In genomic region chr3:153905251-153906135, GRCm38 (mm10) we compare ENCODE assay signal across 8 mouse cellular contexts. TPM values are rescaled to one million over a fixed set of nuclear protein-coding genes. Genes with fewer than 3 reads are reported as not detected.
A peak's percentile ranks its signal among the peaks of the same experiment; 100 is the strongest.
DNase-seq lines count a peak whose midpoint lies in the region; ATAC-seq and TF ChIP-seq lines count a peak whose summit lies in the region.

No protein-coding gene starts in this region.

- no peak for DNase-seq in heart, adult 2 months
- peak; percentile 14 for DNase-seq in kidney, postnatal 14 days
- no peak for DNase-seq in left cerebral cortex, postnatal 36 days (ENCODE audit: low spot score in 2 of 2)
- DNase-seq in B cell, adult 2 months: no peak
- no peak for DNase-seq in frontal cortex, postnatal 14 days (ENCODE audit: low spot score in 2 of 2)

- no peak overlapping the region for H3K9ac ChIP-seq in heart, embryonic 12.5 days
- no peak overlapping the region for H3K9ac ChIP-seq in heart, adult 2 months (ENCODE audit: low read depth, low read length)
- H3K9ac ChIP-seq in neural tube, embryonic 13.5 days: no peak overlapping the region

- peak; percentile 24; the same call in 1 of the 2 replicates for ATAC-seq in heart, embryonic 12.5 days (ENCODE audit: insufficient number of reproducible peaks, low FRiP score)
- peak; percentile 33; the same call in 1 of the 2 replicates for ATAC-seq in neural tube, embryonic 13.5 days (ENCODE audit: low read depth)

- no peak overlapping the region for H3K4me2 ChIP-seq in heart, embryonic 12.5 days
- H3K4me2 ChIP-seq in neural tube, embryonic 13.5 days: no peak overlapping the region

- H3K79me2 ChIP-seq in heart, adult 2 months (replicated peaks; ENCODE audit: control insufficient read depth, insufficient read depth, low read length): no peaks in the 10 kb centered on the region

- no peak for TF ChIP-seq POLR2A in heart, adult 2 months (IDR thresholded peaks at IDR 0.05; ENCODE audit: insufficient read depth, low read depth, low read length)
- 0 out of 2 replicates have a peak, but pooled peaks have one; percentile 15 for TF ChIP-seq POLR2A in bone marrow, adult 2 months (IDR thresholded peaks at IDR 0.05; ENCODE audit: borderline replicate concordance, control insufficient read depth, low read depth, low read length)

- no peaks in the 10 kb centered on the region for H3K9me3 ChIP-seq in heart, embryonic 12.5 days (replicated peaks)
- no peaks in the 10 kb centered on the region for H3K9me3 ChIP-seq in neural tube, embryonic 13.5 days

- no peak overlapping the region for H3K4me3 ChIP-seq in heart, embryonic 12.5 days
- no peak overlapping the region for H3K4me3 ChIP-seq in heart, adult 2 months
- H3K4me3 ChIP-seq in bone marrow, adult 2 months (replicated peaks; ENCODE audit: control insufficient read depth, low read depth, low read length): no peak overlapping the region
- no peak overlapping the region for H3K4me3 ChIP-seq in neural tube, embryonic 13.5 days

- no peak for TF ChIP-seq EP300 in heart, adult 2 months (IDR thresholded peaks at IDR 0.05; ENCODE audit: insufficient read depth, low read depth, low read length)

- 79% methylated on average over 49 of the region's 49 CpGs for WGBS in heart, embryonic 12.5 days
- WGBS in heart, adult 2 months: 87% methylated on average over 49 of the region's 49 CpGs
- WGBS in bone marrow, adult 2 months: 94% methylated on average over 49 of the region's 49 CpGs
- 83% methylated on average over 49 of the region's 49 CpGs for WGBS in neural tube, embryonic 13.5 days

- peaks cover 35% of the 10 kb centered on the region for H3K4me1 ChIP-seq in heart, embryonic 12.5 days (replicated peaks)
- peaks cover 3% of the 10 kb centered on the region for H3K4me1 ChIP-seq in heart, adult 2 months (ENCODE audit: control insufficient read depth, insufficient read depth, low read length)
- no peaks in the 10 kb centered on the region; the same call in 1 of the 2 replicates for H3K4me1 ChIP-seq in bone marrow, adult 2 months (ENCODE audit: control insufficient read depth, insufficient read depth, low read length)
- peaks cover 28% of the 10 kb centered on the region for H3K4me1 ChIP-seq in neural tube, embryonic 13.5 days (replicated peaks)

- TF ChIP-seq CTCF in heart, adult 2 months (IDR thresholded peaks at IDR 0.05): no peak
- no peak for TF ChIP-seq CTCF in bone marrow, adult 2 months (IDR thresholded peaks at IDR 0.05; ENCODE audit: control insufficient read depth, insufficient read depth, low read length)

- intact Hi-C loops in heart, adult 2 months (cut with DNase I): loop anchor here (2.0 kb wide), 1 partner anchor 321 kb away; no protein-coding TSS in a partner anchor
- intact Hi-C loops in left cerebral cortex, postnatal 36 days (cut with DNase I): no loop called here

- no peak overlapping the region; the same call in 1 of the 2 replicates for H3K27ac ChIP-seq in heart, embryonic 12.5 days (ENCODE audit: poor library complexity, severe bottlenecking)
- no peak overlapping the region for H3K27ac ChIP-seq in heart, adult 2 months
- H3K27ac ChIP-seq in bone marrow, adult 2 months (ENCODE audit: control insufficient read depth, insufficient read depth, low read depth, low read length, poor library complexity): no peak overlapping the region; the same call in 1 of the 2 replicates
- H3K27ac ChIP-seq in neural tube, embryonic 13.5 days (replicated peaks): no peak overlapping the region

- H3K36me3 ChIP-seq in heart, embryonic 12.5 days: peaks cover 72% of the 10 kb centered on the region
- H3K36me3 ChIP-seq in heart, adult 2 months (ENCODE audit: control insufficient read depth, insufficient read depth, low read length): peaks cover 42% of the 10 kb centered on the region
- H3K36me3 ChIP-seq in neural tube, embryonic 13.5 days: peaks cover 72% of the 10 kb centered on the region

- no peaks in the 10 kb centered on the region for H3K27me3 ChIP-seq in heart, embryonic 12.5 days (replicated peaks)
- H3K27me3 ChIP-seq in heart, adult 2 months (ENCODE audit: control insufficient read depth, insufficient read depth, low read length): no peaks in the 10 kb centered on the region
- no peaks in the 10 kb centered on the region for H3K27me3 ChIP-seq in neural tube, embryonic 13.5 days

RNA-seq across cellular contexts. Expression of gene Msh4, which starts 0.4 kb away (rescaled TPM):
- polyA plus RNA-seq in heart, embryonic 12.5 days (2016; fragmentation: Nextera tagmentation; extraction: Ambion mirVana): 0.05 TPM in 1 of 2 replicates, not detected in the other
- under 1 TPM in 1 of 2 experiments, not detected in 1; 0.07 TPM for total RNA-seq in heart, adult 2 months (2021)
- polyA plus RNA-seq in heart, adult 2 months (2012; rRNA removed): 0.06 TPM in 1 of 2 replicates, not detected in the other
- polyA plus RNA-seq in bone marrow, adult 2 months (2011; ENCODE audit: insufficient read depth, insufficient read length, low replicate concordance, missing spikeins): 0.99 TPM in 1 of 2 replicates, not detected in the other
- 0.06 TPM in 1 of 2 replicates, not detected in the other for polyA plus RNA-seq in neural tube, embryonic 13.5 days (2015; fragmentation: Nextera tagmentation; extraction: Ambion mirVana)
- under 1 TPM; 0.12 to 0.48 TPM for total RNA-seq in left cerebral cortex, postnatal 36 days (2021)

RNA-seq across cellular contexts. Expression of gene Rabggtb, which starts 7.3 kb away (rescaled TPM):
- polyA plus RNA-seq in heart, embryonic 12.5 days (2016; fragmentation: Nextera tagmentation; extraction: Ambion mirVana): 51.5 and 52.6 TPM in 2 replicates
- 10 to 100 TPM; 81.8 to 98.2 TPM for total RNA-seq in heart, adult 2 months (2021)
- polyA plus RNA-seq in heart, adult 2 months (2012; rRNA removed): 48.0 and 89.5 TPM in 2 replicates
- polyA plus RNA-seq in bone marrow, adult 2 months (2011; ENCODE audit: insufficient read depth, insufficient read length, low replicate concordance, missing spikeins): 75.6 and 75.8 TPM in 2 replicates
- 46.9 and 51.2 TPM in 2 replicates for polyA plus RNA-seq in neural tube, embryonic 13.5 days (2015; fragmentation: Nextera tagmentation; extraction: Ambion mirVana)
- 10 to 100 TPM; 59.9 to 61.2 TPM for total RNA-seq in left cerebral cortex, postnatal 36 days (2021)

RNA-seq across cellular contexts. Expression of gene Acadm, which starts 38.9 kb away (rescaled TPM):
- polyA plus RNA-seq in heart, embryonic 12.5 days (2016; fragmentation: Nextera tagmentation; extraction: Ambion mirVana): 181 and 188 TPM in 2 replicates
- total RNA-seq in heart, adult 2 months (2021): 1,000 to 10,000 TPM; 1,125 to 1,306 TPM
- polyA plus RNA-seq in heart, adult 2 months (2012; rRNA removed): 480 and 876 TPM in 2 replicates
- 34.9 and 65.8 TPM in 2 replicates for polyA plus RNA-seq in bone marrow, adult 2 months (2011; ENCODE audit: insufficient read depth, insufficient read length, low replicate concordance, missing spikeins)
- polyA plus RNA-seq in neural tube, embryonic 13.5 days (2015; fragmentation: Nextera tagmentation; extraction: Ambion mirVana): 63.4 and 68.7 TPM in 2 replicates
- 10 to 100 TPM; 36.4 to 41.6 TPM for total RNA-seq in left cerebral cortex, postnatal 36 days (2021)
